Mouse (Mus musculus) limb, embryonic 15.5 days (tissue): ENCODE data around the gene AC141477.1. TPM values are rescaled to one million over a fixed set of nuclear protein-coding genes. Genes with fewer than 3 reads are reported as not detected.

Experiments
- ATAC-seq: fragments of 200-750 bp; cut with Nextera tagmentation; 2 replicates; pipeline ENCODE4 v1.8.0; 2017; ENCODE audit warnings: low read depth, moderate TSS enrichment; ENCODE audit not compliant: insufficient number of reproducible peaks, low FRiP score, low TSS enrichment
- H3K27ac ChIP-seq: fragments of 300-500 bp; sonication (generic); 2 replicates; pipeline ENCODE4 v1.5.1; 2015; ENCODE audit warnings: moderate library complexity, mild to moderate bottlenecking, inconsistent platforms
- H3K27me3 ChIP-seq: fragments of 300-500 bp; sonication (generic); 2 replicates; pipeline ENCODE4 v1.6.1; 2015; ENCODE audit warnings: inconsistent platforms
- H3K36me3 ChIP-seq: fragments of 300-500 bp; sonication (generic); 2 replicates; pipeline ENCODE4 v1.6.1; 2015; ENCODE audit warnings: inconsistent platforms
- H3K4me1 ChIP-seq: fragments of 300-500 bp; sonication (generic); 2 replicates; pipeline ENCODE4 v1.6.1; 2015; ENCODE audit warnings: inconsistent platforms
- H3K4me2 ChIP-seq: fragments of 300-500 bp; sonication (generic); 2 replicates; pipeline ENCODE4 v1.6.1; 2015; ENCODE audit warnings: mild to moderate bottlenecking, inconsistent platforms
- H3K4me3 ChIP-seq: fragments of 300-500 bp; sonication (generic); 2 replicates; pipeline ENCODE4 v1.5.1; 2015; ENCODE audit warnings: mild to moderate bottlenecking, inconsistent platforms
- H3K9ac ChIP-seq: fragments of 300-500 bp; sonication (generic); 2 replicates; pipeline ENCODE4 v1.6.1; 2015; ENCODE audit warnings: inconsistent platforms
- H3K9me3 ChIP-seq: fragments of 300-500 bp; sonication (generic); 2 replicates; pipeline ENCODE4 v1.6.1; 2016; ENCODE audit warnings: inconsistent platforms
- WGBS: fragments of 180-500 bp; shearing (Covaris S2); methylation state at CpG from one replicate; pipeline ENCODE4 v1.1.7; 2015; 5-methylcytosine and 5-hydroxymethylcytosine counted together
- polyA plus RNA-seq: library from polyadenylated mRNA; unstranded; fragments of >200 nt; fragmentation: Nextera tagmentation; extraction: Ambion mirVana; gene quantifications from 2 replicates; pipeline ENCODE4 v1.2.1, GENCODE M21; 2015

Gene AC141477.1
- polyA plus RNA-seq, 1 experiment from 2014 or later = not detected

DNA sequence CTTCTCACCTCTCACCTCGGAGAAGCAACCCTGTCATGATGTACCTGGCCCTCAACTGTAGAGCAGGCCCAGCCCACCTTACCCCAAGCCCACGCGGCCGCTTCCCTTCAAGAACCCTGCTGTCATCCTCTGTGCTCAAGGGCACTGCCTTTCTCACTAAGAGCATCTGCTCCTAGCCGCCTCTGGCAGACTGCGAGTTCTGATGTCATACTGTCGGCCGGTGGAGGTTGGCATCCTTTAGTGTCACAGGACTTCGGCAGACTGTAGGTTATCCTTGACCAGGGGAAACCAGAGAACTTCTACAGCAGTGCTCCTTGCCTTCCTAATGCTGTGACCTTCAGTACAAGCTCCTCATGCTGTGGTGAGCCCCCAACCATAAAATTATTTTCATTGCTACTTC lies 49.1 kb downstream of the AC141477.1 start:
- no peak overlapping the region for H3K27ac ChIP-seq
- H3K4me3 ChIP-seq = no peak overlapping the region
- whole genome bisulfite sequencing = 93% methylated on average over 9 of the region's 9 CpGs
- H3K4me2 ChIP-seq = no peak overlapping the region
- no peaks in the 10 kb centered on the region for H3K9me3 ChIP-seq
- H3K9ac ChIP-seq = no peak overlapping the region
- H3K27me3 ChIP-seq = no peaks in the 10 kb centered on the region
- H3K4me1 ChIP-seq = no peaks in the 10 kb centered on the region
- no peak for ATAC-seq
- H3K36me3 ChIP-seq = peaks cover 55% of the 10 kb centered on the region

Other genes with a start within 250 kb of the AC141477.1 start
- 53.6 and 62.6 TPM in 2 replicates for gene Prmt2, start 202.6 kb downstream of the AC141477.1 start, polyA plus RNA-seq
- gene S100b, start 186.6 kb downstream of the AC141477.1 start, polyA plus RNA-seq = 9.5 and 11.7 TPM in 2 replicates
- 13.7 and 14.8 TPM in 2 replicates for gene Dip2a, start 95.2 kb downstream of the AC141477.1 start, polyA plus RNA-seq
- 14.6 and 14.8 TPM in 2 replicates for gene Pcnt, start 2.3 kb upstream of the AC141477.1 start, polyA plus RNA-seq
- not detected in 2 replicates for gene 2610028H24Rik, start 8.6 kb upstream of the AC141477.1 start, polyA plus RNA-seq
- gene Mcm3ap, start 28.5 kb upstream of the AC141477.1 start, polyA plus RNA-seq = 43.9 and 47.9 TPM in 2 replicates
- gene Ybey, start 28.7 kb upstream of the AC141477.1 start, polyA plus RNA-seq = 5.6 and 5.9 TPM in 2 replicates
- 35.1 and 37.7 TPM in 2 replicates for gene Lss, start 91.1 kb upstream of the AC141477.1 start, polyA plus RNA-seq
- not detected in 2 replicates for gene Spatc1l, start 121.8 kb upstream of the AC141477.1 start, polyA plus RNA-seq
- gene Ftcd, start 135.2 kb upstream of the AC141477.1 start, polyA plus RNA-seq = 0.12 and 0.14 TPM in 2 replicates
- 369 and 451 TPM in 2 replicates for gene Col6a2, start 183.2 kb upstream of the AC141477.1 start, polyA plus RNA-seq